Mouse (Mus musculus): ENCODE data around the gene Fermt3.
"Not testable (repeated sequence)": the region's sequence is repeated elsewhere in the genome, so short reads cannot be mapped to it uniquely, and the experiment has no call there.

Fermt3 gene

GRCm38 (mm10) chr19:6995255-6995991 is 23.8 kb downstream of the Fermt3 start:
- in situ Hi-C loops (cut with MboI; ENCODE audit: low pct_unique_long_range_greater_than_20kb in 1 of 2, low sequenced_read_pairs in 2 of 2, unreplicated experiment in 1 of 2) = no loop called here

- in situ Hi-C loops (cut with MboI; ENCODE audit: low pct_unique_long_range_greater_than_20kb in 1 of 2, low sequenced_read_pairs in 2 of 2, unreplicated experiment in 1 of 2) = no loop called here
Measured at GRCm38 (mm10) chr19:6994489-6994888, 24.8 kb downstream of the Fermt3 start.

- in situ Hi-C loops (cut with MboI; ENCODE audit: low pct_unique_long_range_greater_than_20kb in 1 of 2, low sequenced_read_pairs in 2 of 2, unreplicated experiment in 1 of 2) = no loop called here
Measured at GRCm38 (mm10) chr19:6994002-6994401, 25.3 kb downstream of the Fermt3 start.

- in situ Hi-C loops (cut with MboI; ENCODE audit: low pct_unique_long_range_greater_than_20kb in 1 of 2, low sequenced_read_pairs in 2 of 2, unreplicated experiment in 1 of 2) = no loop called here
Measured at GRCm38 (mm10) chr19:6993011-6993770, 26.1 kb downstream of the Fermt3 start.

GRCm38 (mm10) chr19:6992011-6992858 is 27.0 kb downstream of the Fermt3 start, which contains the start of gene Dnajc4:
Gene Dnajc4, minus strand, starts transcription at chr19:6992572.
- in situ Hi-C loops (cut with MboI; ENCODE audit: low pct_unique_long_range_greater_than_20kb in 1 of 2, low sequenced_read_pairs in 2 of 2, unreplicated experiment in 1 of 2) = no loop called here

- in situ Hi-C loops (cut with MboI; ENCODE audit: low pct_unique_long_range_greater_than_20kb in 1 of 2, low sequenced_read_pairs in 2 of 2, unreplicated experiment in 1 of 2) = not testable (repeated sequence)
Measured at GRCm38 (mm10) chr19:6991166-6991565, 28.1 kb downstream of the Fermt3 start.

GRCm38 (mm10) chr19:6990712-6991111 is 28.6 kb downstream of the Fermt3 start:
- in situ Hi-C loops (cut with MboI; ENCODE audit: low pct_unique_long_range_greater_than_20kb in 1 of 2, low sequenced_read_pairs in 2 of 2, unreplicated experiment in 1 of 2) = no loop called here

GRCm38 (mm10) chr19:6989251-6989650 is 30.0 kb downstream of the Fermt3 start:
- in situ Hi-C loops (cut with MboI; ENCODE audit: low pct_unique_long_range_greater_than_20kb in 1 of 2, low sequenced_read_pairs in 2 of 2, unreplicated experiment in 1 of 2) = no loop called here

- in situ Hi-C loops (cut with MboI; ENCODE audit: low pct_unique_long_range_greater_than_20kb in 1 of 2, low sequenced_read_pairs in 2 of 2, unreplicated experiment in 1 of 2) = no loop called here
Measured at GRCm38 (mm10) chr19:6987904-6988285, 31.4 kb downstream of the Fermt3 start.

- in situ Hi-C loops (cut with MboI; ENCODE audit: low pct_unique_long_range_greater_than_20kb in 1 of 2, low sequenced_read_pairs in 2 of 2, unreplicated experiment in 1 of 2) = no loop called here
Measured at GRCm38 (mm10) chr19:6987061-6987903, 32.0 kb downstream of the Fermt3 start, which contains the start of gene Vegfb. Gene Vegfb, minus strand, starts transcription at chr19:6987651.

- in situ Hi-C loops (cut with MboI; ENCODE audit: low pct_unique_long_range_greater_than_20kb in 1 of 2, low sequenced_read_pairs in 2 of 2, unreplicated experiment in 1 of 2) = no loop called here
Measured at GRCm38 (mm10) chr19:6985951-6986708, 33.1 kb downstream of the Fermt3 start.

- in situ Hi-C loops (cut with MboI; ENCODE audit: low pct_unique_long_range_greater_than_20kb in 1 of 2, low sequenced_read_pairs in 2 of 2, unreplicated experiment in 1 of 2) = no loop called here
Measured at GRCm38 (mm10) chr19:6985300-6985699, 34.0 kb downstream of the Fermt3 start.

GRCm38 (mm10) chr19:6983621-6984020 is 35.6 kb downstream of the Fermt3 start:
- in situ Hi-C loops (cut with MboI; ENCODE audit: low pct_unique_long_range_greater_than_20kb in 1 of 2, low sequenced_read_pairs in 2 of 2, unreplicated experiment in 1 of 2) = no loop called here

- in situ Hi-C loops (cut with MboI; ENCODE audit: low pct_unique_long_range_greater_than_20kb in 1 of 2, low sequenced_read_pairs in 2 of 2, unreplicated experiment in 1 of 2) = no loop called here
Measured at GRCm38 (mm10) chr19:6981465-6981864, 37.8 kb downstream of the Fermt3 start.

- in situ Hi-C loops (cut with MboI; ENCODE audit: low pct_unique_long_range_greater_than_20kb in 1 of 2, low sequenced_read_pairs in 2 of 2, unreplicated experiment in 1 of 2) = no loop called here
Measured at GRCm38 (mm10) chr19:6980381-6981093, 38.7 kb downstream of the Fermt3 start, which contains the start of gene Fkbp2. Gene Fkbp2, minus strand, starts transcription at chr19:6980501.

- in situ Hi-C loops (cut with MboI; ENCODE audit: low pct_unique_long_range_greater_than_20kb in 1 of 2, low sequenced_read_pairs in 2 of 2, unreplicated experiment in 1 of 2) = no loop called here
Measured at GRCm38 (mm10) chr19:6979486-6980380, 39.5 kb downstream of the Fermt3 start.
